Mouse (Mus musculus) spleen, postnatal 36 days (tissue): ENCODE measurements around the gene Inca1.

Experiments
- DNase-seq, 2 experiments: peaks; one replicate each; pipeline ENCODE4 v3.0.0; 2022; ENCODE audit warnings: low spot score in 2 of 2, mixed read lengths in 1 of 2

Inca1 gene

GRCm38 (mm10) chr11:70701984-70702733, 2.2 kb upstream of the Inca1 start:
- DNase-seq = no peak

DNA sequence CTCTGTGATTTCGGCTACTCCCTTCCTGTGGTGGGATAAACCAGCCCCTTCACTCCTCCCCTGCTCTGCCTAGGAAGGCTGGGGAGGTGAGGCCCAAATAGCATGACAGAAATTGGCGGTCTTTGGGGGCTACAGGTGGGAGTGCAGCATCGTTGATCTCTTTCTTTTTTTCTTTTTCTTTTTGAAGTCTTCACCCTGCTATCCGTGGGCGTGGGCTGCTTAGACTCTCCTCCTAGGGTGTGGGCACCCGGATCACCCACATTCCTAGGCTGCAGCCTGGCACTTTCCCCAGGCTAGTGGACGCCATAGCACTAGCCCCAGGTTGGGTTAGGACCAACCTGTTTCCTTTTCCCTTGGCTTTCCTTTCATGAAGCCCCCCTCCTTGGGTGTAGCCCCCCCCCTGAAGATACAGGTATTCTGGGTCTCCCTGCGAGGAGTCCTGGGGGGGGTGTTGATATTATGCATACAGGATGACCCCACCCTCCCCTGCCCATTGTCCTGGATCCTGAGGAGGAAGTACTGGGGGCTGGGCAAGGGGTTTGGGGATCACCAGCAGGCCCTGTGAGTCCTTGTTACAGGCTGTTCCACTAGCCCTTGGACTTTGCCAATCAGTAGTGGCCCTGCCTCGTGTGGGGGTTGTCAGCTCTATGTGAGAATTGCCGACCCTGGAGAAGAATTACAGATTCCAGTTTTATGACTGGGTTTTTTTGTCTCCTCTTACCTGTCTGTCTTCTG, 1.4 kb upstream of the Inca1 start:
- DNase-seq = no peak

- peak; percentile 50 to 51 for DNase-seq
These were observed 658 bp upstream of the Inca1 start for GRCm38 (mm10) chr11:70700613-70701012.

- no peak for DNase-seq
These were observed 904 bp downstream of the Inca1 start for GRCm38 (mm10) chr11:70699051-70699450.

GRCm38 (mm10) chr11:70697376-70697775, 2.6 kb downstream of the Inca1 start:
- no peak for DNase-seq

- no peak for DNase-seq
These were observed 6.5 kb downstream of the Inca1 start for GRCm38 (mm10) chr11:70693504-70693903.

GRCm38 (mm10) chr11:70689578-70689977, 10.4 kb downstream of the Inca1 start:
- DNase-seq = no peak

- no peak for DNase-seq
These were observed 11.6 kb downstream of the Inca1 start for GRCm38 (mm10) chr11:70688372-70688771.

GRCm38 (mm10) chr11:70687601-70688199, 12.3 kb downstream of the Inca1 start, which contains the start of gene Camta2:
Camta2 (minus strand) TSS chr11:70688105.
- peak; percentile 79 to 83 for DNase-seq

DNA sequence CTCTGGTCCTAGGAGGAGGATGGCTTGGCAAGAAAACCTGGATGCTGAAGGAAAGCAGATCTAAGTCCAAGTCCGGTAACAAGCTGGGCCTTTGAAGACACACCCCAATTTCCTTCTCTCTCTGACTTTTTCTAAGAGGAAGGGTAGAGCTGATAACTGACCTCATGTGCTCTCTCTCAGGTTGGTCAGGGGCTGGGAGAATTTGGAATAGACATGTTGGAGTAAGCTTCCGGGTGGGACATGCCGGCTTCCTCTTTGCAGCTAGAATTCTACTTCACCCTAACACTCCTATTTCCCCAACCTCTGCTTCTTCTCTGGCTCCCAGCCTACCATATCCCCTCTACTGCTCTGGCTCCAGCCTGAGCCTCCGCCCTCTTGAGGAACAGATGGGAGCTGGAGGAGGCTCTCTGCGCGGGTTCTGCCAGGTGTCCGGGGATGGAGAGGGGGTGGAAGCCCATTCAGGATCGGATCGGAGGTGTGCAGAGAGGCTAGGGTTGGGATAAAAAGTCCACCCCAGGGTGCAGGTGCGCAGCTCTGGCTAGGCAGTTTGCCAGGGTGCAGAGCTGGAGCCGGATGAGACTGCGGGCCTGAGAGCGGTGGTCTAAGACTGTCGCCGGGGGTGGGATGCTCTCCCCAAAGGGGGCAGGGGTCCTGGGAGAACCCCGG, 12.9 kb downstream of the Inca1 start:
- no peak for DNase-seq

DNA sequence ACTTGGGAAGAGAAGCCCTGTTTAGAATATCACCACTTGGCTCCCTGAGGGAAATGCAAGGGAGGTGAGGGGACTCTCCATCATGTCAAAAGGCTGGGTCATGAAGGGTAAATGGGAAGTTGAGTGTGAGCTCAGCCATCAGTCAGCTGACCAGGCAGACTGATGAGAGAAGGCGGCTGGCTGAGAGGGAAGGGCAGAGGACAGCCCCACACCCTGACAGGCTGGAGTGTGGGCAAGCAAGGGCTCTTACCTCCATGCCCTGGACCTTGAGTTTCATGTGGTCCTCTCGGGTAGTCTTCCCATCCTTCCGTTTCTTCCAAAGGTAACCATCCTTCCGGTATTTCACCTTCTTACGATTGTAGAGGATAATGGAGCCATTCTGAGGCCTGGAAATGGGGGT, 16.3 kb downstream of the Inca1 start:
- DNase-seq = no peak

DNA sequence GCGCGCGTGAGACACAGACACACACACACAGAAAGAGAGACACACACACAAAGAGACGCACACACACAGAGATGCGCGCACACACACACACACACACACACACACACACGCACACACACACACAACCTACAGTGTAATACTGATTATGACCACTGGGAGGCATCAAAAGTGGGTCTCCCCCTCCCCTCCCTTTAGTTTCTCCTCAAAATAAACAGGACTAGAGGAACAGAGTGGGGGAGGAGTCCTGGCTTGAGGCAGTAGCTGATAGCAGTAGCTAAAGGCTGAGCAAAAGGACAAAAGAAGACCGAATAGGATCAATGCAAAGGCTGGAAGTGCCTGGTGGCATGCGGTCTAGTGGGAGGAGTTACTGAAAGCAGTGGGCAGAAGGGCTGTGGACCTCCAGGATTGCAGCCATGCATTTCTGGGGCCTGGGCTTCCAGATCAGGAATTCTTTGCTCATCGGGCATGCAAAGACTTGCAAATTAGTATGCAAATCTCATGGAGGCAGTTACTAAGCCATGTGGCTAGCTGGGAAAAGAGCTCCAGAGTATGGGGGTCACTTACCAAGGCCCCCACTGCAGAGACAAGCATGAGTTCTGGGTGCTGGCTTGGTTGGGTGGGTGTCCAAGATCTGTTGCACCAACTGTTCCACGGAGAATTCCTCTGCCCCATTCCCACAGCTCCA, 17.9 kb downstream of the Inca1 start:
- DNase-seq = no peak

- no peak for DNase-seq
These were observed 18.8 kb downstream of the Inca1 start for GRCm38 (mm10) chr11:70681170-70681569.

DNA sequence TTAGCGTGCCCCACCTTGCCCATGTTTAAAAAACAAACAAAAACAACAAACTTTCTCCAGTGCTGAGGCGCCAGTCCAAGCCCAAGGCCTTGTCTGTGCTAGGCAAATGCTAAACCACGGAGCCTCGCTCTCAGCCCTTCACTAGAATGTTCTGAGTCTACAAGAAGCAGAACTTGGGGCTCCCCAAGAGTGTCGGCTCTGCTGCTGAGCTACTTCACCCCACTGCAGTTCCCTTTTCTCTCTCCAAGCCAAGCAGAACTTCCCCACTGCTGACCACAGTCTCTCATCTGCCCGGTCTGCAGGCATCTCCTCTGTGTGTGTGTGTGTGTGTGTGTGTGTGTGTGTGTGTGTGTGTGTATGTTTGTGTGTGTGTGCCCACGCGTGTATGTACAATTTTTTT, 20.1 kb downstream of the Inca1 start:
- DNase-seq = peak; percentile 79 to 81

DNA sequence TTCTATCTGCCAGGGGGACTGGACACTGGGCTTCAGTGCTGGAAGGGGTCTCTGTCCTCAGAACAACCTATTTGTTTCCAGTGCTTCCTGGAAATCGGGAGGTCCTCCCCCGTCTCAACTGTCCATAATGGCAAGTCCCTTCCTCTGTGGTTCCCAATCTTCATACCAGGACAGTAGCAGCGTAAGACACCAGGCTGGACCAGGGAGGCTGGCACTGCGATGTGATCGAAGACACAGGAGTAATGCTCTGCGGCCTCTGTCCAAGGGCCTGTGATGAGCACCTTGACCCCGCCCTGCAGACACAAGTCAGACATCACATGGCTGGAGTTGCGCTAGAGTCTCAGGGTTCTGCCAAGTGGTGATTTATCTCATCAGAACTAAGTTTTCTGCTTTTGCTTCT, 20.6 kb downstream of the Inca1 start:
- DNase-seq = no peak

- DNase-seq = no peak
These were observed 21.4 kb downstream of the Inca1 start for GRCm38 (mm10) chr11:70678576-70678975.

DNA sequence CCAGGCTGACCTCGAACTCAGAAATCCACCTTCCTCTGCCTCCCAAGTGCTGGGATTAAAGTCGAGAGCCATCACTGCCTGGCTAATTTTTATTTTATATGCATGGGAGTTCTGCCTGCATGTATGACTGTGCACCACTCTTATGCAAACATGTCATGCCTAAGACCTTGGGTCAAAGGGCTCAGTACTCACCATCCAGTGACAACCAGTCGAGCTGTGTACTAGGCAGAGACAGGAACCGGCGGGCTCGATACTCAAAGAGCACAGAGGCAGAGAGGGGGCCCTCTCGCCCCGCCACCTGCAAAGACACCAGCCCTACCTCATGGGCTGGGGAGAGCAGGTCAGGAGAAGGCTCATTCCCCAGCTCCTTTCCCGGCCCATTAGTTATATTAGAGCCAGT, 21.9 kb downstream of the Inca1 start:
- no peak for DNase-seq

DNA sequence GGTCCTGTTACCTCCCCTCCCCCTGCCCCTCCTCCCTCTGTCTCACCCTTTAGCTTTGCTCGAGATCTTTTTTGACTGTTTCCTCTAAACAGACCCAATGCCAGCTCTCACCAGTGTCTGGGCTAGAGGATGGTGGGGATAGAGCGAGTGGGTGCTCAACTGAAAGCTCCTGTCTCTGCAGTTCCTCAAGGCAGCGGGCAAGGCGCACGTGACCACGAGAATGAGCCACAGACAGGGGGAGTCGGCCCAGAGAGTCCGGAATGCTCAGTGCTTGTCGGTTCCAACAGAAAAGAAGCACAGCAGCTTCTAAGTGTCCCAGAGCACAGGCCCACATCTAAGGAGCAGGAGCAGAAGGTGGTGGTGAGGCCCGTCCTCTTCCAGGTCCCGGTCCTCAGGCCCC, 25.5 kb downstream of the Inca1 start:
- DNase-seq = no peak

GRCm38 (mm10) chr11:70674014-70674413, 25.9 kb downstream of the Inca1 start:
- DNase-seq = no peak

- no peak for DNase-seq
These were observed 28.5 kb downstream of the Inca1 start for GRCm38 (mm10) chr11:70671333-70672047.

- DNase-seq = no peak
These were observed 29.5 kb downstream of the Inca1 start for GRCm38 (mm10) chr11:70670483-70670882.
